Mouse (Mus musculus) kidney, embryonic 15.5 days (tissue): ENCODE measurements around the gene Pdzd2. TPM values are rescaled to one million over a fixed set of nuclear protein-coding genes. Genes with fewer than 3 reads are reported as not detected.
A peak's percentile ranks its signal among the peaks of the same experiment; 100 is the strongest.

ENCODE experiments used
- ATAC-seq: fragments of 200-750 bp; cut with Nextera tagmentation; replicated peaks from 2 replicates; pipeline ENCODE4 v1.8.0; 2017; ENCODE audit warnings: moderate TSS enrichment; ENCODE audit not compliant: low FRiP score
- H3K27ac ChIP-seq: fragments of 300-500 bp; sonication (generic); 2 replicates; pipeline ENCODE4 v1.5.1; 2015; ENCODE audit warnings: mild to moderate bottlenecking, inconsistent platforms
- H3K27me3 ChIP-seq: fragments of 300-500 bp; sonication (generic); 2 replicates; pipeline ENCODE4 v1.6.1; 2015; ENCODE audit warnings: inconsistent platforms
- H3K36me3 ChIP-seq: fragments of 300-500 bp; sonication (generic); 2 replicates; pipeline ENCODE4 v1.6.1; 2015; ENCODE audit warnings: inconsistent platforms
- H3K4me1 ChIP-seq: fragments of 300-500 bp; sonication (generic); 2 replicates; pipeline ENCODE4 v1.6.1; 2015; ENCODE audit warnings: inconsistent platforms
- H3K4me2 ChIP-seq: fragments of 300-500 bp; sonication (generic); 2 replicates; pipeline ENCODE4 v1.6.1; 2015; ENCODE audit warnings: moderate library complexity, mild to moderate bottlenecking, inconsistent platforms
- H3K4me3 ChIP-seq: fragments of 300-500 bp; sonication (generic); replicated peaks from 2 replicates; pipeline ENCODE4 v1.5.1; 2015; ENCODE audit warnings: mild to moderate bottlenecking, inconsistent platforms
- H3K9ac ChIP-seq: fragments of 300-500 bp; sonication (generic); 2 replicates; pipeline ENCODE4 v1.6.1; 2015; ENCODE audit warnings: mild to moderate bottlenecking, inconsistent platforms
- H3K9me3 ChIP-seq: fragments of 300-500 bp; sonication (generic); replicated peaks from 2 replicates; pipeline ENCODE4 v1.6.1; 2016; ENCODE audit warnings: inconsistent platforms
- WGBS: fragments of 180-500 bp; shearing (Covaris S2); methylation state at CpG from one replicate; pipeline ENCODE4 v1.1.7; 2015; ENCODE audit warnings: mixed read lengths; 5-methylcytosine and 5-hydroxymethylcytosine counted together
- polyA plus RNA-seq: library from polyadenylated mRNA; unstranded; fragments of >200 nt; fragmentation: Nextera tagmentation; extraction: Ambion mirVana; gene quantifications from 2 replicates; pipeline ENCODE4 v1.2.1, GENCODE M21; 2015

The Pdzd2 gene
- polyA plus RNA-seq, 1 experiment from 2014 or later = 41.3 TPM

GRCm38 (mm10) chr15:12321091-12321787 lies 418.5 kb downstream of the Pdzd2 start, which contains the start of gene Golph3:
TSS of gene Golph3 (plus strand) at chr15:12321450.
- under 1% methylated on average over 70 of the region's 74 CpGs for WGBS
- H3K4me1 ChIP-seq = peaks cover 25% of the 10 kb centered on the region
- peak within 1 kb of the TSS; percentile 97 for H3K9ac ChIP-seq
- peak within 1 kb of the TSS; percentile 76 for H3K4me2 ChIP-seq
- peak; percentile 94 for ATAC-seq
- H3K4me3 ChIP-seq = peak within 1 kb of the TSS; percentile 100
- peaks cover 9% of the 10 kb centered on the region for H3K36me3 ChIP-seq
- no peaks in the 10 kb centered on the region for H3K9me3 ChIP-seq
- no peaks in the 10 kb centered on the region for H3K27me3 ChIP-seq
- peak within 1 kb of the TSS; percentile 93 for H3K27ac ChIP-seq

DNA sequence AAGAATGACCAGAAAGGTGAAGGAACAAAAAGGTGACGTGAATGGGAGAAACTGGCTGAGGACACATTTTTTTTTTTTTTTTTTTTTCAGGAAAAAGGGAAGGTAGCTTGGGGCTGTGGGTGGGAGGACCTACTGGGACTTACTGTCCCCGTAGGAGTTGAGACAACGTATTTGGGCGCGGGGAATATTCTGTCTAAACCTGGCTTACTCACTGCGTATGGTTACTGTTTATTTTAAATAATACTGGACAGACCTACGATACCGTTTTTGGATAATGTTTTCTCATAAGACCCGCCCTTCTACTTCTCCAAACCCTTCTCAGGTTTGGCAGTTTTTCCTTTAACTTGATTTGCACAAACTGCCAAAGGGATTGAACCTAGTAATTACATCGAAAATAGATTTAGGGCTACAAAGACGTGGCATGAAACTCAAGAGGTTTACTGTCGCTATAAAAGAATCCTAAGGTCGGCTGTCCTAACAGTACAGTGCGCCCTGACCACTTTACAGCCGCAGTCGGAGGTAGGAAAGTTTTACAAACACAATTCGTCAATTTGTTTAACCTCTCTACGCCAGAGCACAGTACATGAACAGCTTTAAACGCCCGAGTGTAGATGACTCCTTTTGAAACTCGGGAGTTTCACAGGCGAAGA lies 419.2 kb downstream of the Pdzd2 start:
- ATAC-seq = peak; percentile 33; the same call in 1 of the 2 replicates
- Histone ChIP-seq H3K4me2 (peak overlapping the region; percentile 76), H3K36me3 (peaks cover 3% of the 10 kb centered on the region), H3K27ac (peak overlapping the region; percentile 93), H3K9ac (peak overlapping the region; percentile 97), H3K27me3 (no peaks in the 10 kb centered on the region), H3K4me1 (peaks cover 21% of the 10 kb centered on the region), H3K9me3 (no peaks in the 10 kb centered on the region), H3K4me3 (peak overlapping the region; percentile 100)
- WGBS = 1% methylated on average over 22 of the region's 22 CpGs

DNA sequence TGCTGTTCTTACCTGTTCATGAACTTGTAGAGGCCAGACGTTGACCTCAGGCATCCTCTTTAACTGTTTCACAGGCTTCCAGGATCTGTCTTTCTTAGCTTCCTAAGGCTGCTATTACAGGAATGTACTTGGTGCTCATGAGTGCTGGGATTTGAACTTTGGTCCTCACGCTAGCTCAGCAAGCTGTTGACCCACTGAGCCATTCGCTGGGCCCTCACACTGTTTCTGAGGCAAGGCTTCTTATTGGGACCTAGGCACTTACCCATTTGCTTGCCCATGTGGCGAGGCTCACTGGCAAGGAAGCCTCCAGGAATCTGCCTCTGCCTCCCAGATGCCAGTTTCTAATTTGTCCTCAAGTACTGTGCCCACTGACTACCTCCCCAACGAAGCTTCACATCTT lies 419.8 kb downstream of the Pdzd2 start:
- 54% methylated on average over 5 of the region's 5 CpGs for WGBS
- Histone ChIP-seq H3K27me3 (no peaks in the 10 kb centered on the region), H3K36me3 (no peaks in the 10 kb centered on the region), H3K4me1 (peaks cover 23% of the 10 kb centered on the region), H3K9ac (no peak overlapping the region), H3K9me3 (no peaks in the 10 kb centered on the region), H3K4me2 (peak overlapping the region; percentile 76), H3K27ac (no peak overlapping the region), H3K4me3 (no peak overlapping the region)
- ATAC-seq = no peak

DNA sequence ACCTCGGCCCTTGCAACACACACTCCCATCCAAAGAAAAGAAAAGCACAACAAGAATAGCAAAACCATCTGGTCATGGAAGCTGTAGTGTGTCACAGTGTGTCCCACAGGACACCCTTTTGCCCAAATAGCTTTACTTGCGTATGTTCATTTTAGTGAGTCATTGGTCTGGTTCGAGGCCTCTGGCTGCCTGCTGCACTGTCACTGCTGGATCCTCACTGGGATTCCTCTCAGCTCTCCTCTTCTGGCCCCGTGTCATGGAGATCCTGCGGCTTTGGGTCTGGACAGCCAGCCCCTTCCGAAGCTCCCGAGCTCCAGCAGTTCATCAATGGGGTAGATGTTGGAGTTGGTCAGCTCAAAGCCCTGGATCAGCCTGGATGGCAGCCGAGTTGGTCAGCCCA lies 421.3 kb downstream of the Pdzd2 start:
- H3K27me3 ChIP-seq = no peaks in the 10 kb centered on the region
- no peak for ATAC-seq
- 86% methylated on average over 8 of the region's 8 CpGs for WGBS

GRCm38 (mm10) chr15:12317290-12317689 lies 422.4 kb downstream of the Pdzd2 start:
- Histone ChIP-seq H3K9me3 (no peaks in the 10 kb centered on the region), H3K27ac (no peak overlapping the region), H3K36me3 (no peaks in the 10 kb centered on the region), H3K9ac (no peak overlapping the region), H3K4me1 (peaks cover 15% of the 10 kb centered on the region; the same call in 1 of the 2 replicates), H3K4me3 (no peak overlapping the region), H3K27me3 (no peaks in the 10 kb centered on the region), H3K4me2 (no peak overlapping the region)
- 75% methylated on average over 5 of the region's 5 CpGs for WGBS
- no peak for ATAC-seq

More for the DNA sequence above, 421.3 kb downstream of the Pdzd2 start:
- H3K27ac ChIP-seq = no peak overlapping the region
- H3K9ac ChIP-seq = no peak overlapping the region
- H3K4me1 ChIP-seq = peaks cover 17% of the 10 kb centered on the region; the same call in 1 of the 2 replicates
- no peak overlapping the region for H3K4me3 ChIP-seq
- H3K4me2 ChIP-seq = no peak overlapping the region
- H3K9me3 ChIP-seq = no peaks in the 10 kb centered on the region
- H3K36me3 ChIP-seq = no peaks in the 10 kb centered on the region

DNA sequence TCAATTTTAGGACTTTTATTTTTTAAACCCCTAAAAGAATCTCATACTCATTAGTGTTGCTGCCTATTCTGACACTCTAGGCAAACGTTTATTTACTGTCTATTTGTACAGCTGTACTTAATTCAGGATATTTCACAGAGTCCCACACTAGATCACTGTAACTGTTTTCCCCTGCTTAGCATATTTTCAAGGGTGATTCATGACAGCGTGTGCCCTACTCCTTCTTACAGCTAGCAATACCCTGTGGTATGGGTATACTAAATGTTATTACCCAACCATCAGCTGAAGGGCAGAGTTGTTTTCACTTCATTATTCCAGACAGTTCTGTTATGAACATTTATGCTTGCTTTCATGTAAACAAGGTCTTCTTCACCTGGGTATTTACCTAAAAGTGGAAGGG lies 423.7 kb downstream of the Pdzd2 start:
- Histone ChIP-seq H3K9ac (no peak overlapping the region), H3K4me3 (no peak overlapping the region), H3K9me3 (no peaks in the 10 kb centered on the region), H3K4me1 (peaks cover 15% of the 10 kb centered on the region; the same call in 1 of the 2 replicates), H3K4me2 (no peak overlapping the region), H3K27ac (no peak overlapping the region), H3K36me3 (no peaks in the 10 kb centered on the region), H3K27me3 (no peaks in the 10 kb centered on the region)
- WGBS = 49% methylated on average over 2 of the region's 2 CpGs
- ATAC-seq = no peak

DNA sequence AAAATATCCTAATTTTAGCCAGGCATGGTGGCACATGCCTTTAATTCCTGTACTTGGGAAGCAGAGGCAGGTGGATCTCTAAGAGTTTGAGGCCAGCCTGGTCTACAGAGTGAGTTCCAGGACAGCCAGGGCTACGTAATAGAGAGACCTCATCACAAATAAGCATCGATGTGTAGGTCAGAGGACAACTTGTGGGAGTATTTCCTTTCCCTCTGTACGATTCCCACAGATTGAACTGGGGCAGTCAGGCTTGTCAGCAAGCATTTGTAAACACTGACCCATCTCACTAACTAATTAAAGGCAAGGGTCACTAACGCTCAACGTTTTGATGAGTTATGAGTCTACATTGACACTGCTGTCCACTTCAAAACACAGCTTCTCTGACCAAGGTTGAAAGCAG lies 425.1 kb downstream of the Pdzd2 start:
- Histone ChIP-seq H3K4me2 (no peak overlapping the region), H3K9ac (no peak overlapping the region), H3K36me3 (no peaks in the 10 kb centered on the region), H3K27ac (no peak overlapping the region), H3K9me3 (no peaks in the 10 kb centered on the region), H3K27me3 (no peaks in the 10 kb centered on the region), H3K4me3 (no peak overlapping the region), H3K4me1 (peaks cover 11% of the 10 kb centered on the region; the same call in 1 of the 2 replicates)
- peak; percentile 54 for ATAC-seq
- WGBS = 18% methylated on average over 5 of the region's 5 CpGs

- H3K27me3 ChIP-seq = no peaks in the 10 kb centered on the region
- no peaks in the 10 kb centered on the region for H3K36me3 ChIP-seq
- no peaks in the 10 kb centered on the region for H3K9me3 ChIP-seq
- H3K4me3 ChIP-seq = no peak overlapping the region
- no peak overlapping the region for H3K27ac ChIP-seq
- 7% methylated on average over 1 of the region's 1 CpGs for WGBS
- no peak overlapping the region for H3K9ac ChIP-seq
- H3K4me1 ChIP-seq = peaks cover 11% of the 10 kb centered on the region; the same call in 1 of the 2 replicates
- ATAC-seq = peak; percentile 41
- H3K4me2 ChIP-seq = no peak overlapping the region
Observed at GRCm38 (mm10) chr15:12313255-12313654, 426.5 kb downstream of the Pdzd2 start.

GRCm38 (mm10) chr15:12311465-12311864 lies 428.3 kb downstream of the Pdzd2 start:
- Histone ChIP-seq H3K4me3 (no peak overlapping the region), H3K4me1 (peaks cover 11% of the 10 kb centered on the region; the same call in 1 of the 2 replicates), H3K9ac (no peak overlapping the region), H3K36me3 (no peaks in the 10 kb centered on the region), H3K27ac (no peak overlapping the region), H3K4me2 (no peak overlapping the region), H3K9me3 (no peaks in the 10 kb centered on the region), H3K27me3 (no peaks in the 10 kb centered on the region)
- 93% methylated on average over 7 of the region's 7 CpGs for WGBS
- ATAC-seq = no peak

GRCm38 (mm10) chr15:12310676-12311075 lies 429.0 kb downstream of the Pdzd2 start:
- Histone ChIP-seq H3K27ac (no peak overlapping the region), H3K4me1 (peaks cover 11% of the 10 kb centered on the region; the same call in 1 of the 2 replicates), H3K4me2 (no peak overlapping the region), H3K27me3 (no peaks in the 10 kb centered on the region), H3K9me3 (no peaks in the 10 kb centered on the region), H3K4me3 (no peak overlapping the region), H3K36me3 (no peaks in the 10 kb centered on the region), H3K9ac (no peak overlapping the region)
- ATAC-seq = no peak
- 69% methylated on average over 4 of the region's 4 CpGs for WGBS
